Mouse (Mus musculus): ENCODE measurements at regions not wholly inside any gene's neighbourhood (a gene's known extent, or its start where the extent isn't known, plus 50 kb on each side); places are given as distances from the start of the nearest gene placed in this dataset.

- TF ChIP-seq CTCF (IDR thresholded peaks at IDR 0.05; ENCODE audit: low read depth) (no peak), EP300 (IDR thresholded peaks at IDR 0.05; ENCODE audit: low read depth) (no peak)
These were observed 367.7 kb downstream of the Vrk1 start for GRCm38 (mm10) chr12:106377761-106378160.

Measured in liver, postnatal 0 days (tissue).